Mouse (Mus musculus): ENCODE results near the gene Pdx1.

Gene Pdx1

DNA sequence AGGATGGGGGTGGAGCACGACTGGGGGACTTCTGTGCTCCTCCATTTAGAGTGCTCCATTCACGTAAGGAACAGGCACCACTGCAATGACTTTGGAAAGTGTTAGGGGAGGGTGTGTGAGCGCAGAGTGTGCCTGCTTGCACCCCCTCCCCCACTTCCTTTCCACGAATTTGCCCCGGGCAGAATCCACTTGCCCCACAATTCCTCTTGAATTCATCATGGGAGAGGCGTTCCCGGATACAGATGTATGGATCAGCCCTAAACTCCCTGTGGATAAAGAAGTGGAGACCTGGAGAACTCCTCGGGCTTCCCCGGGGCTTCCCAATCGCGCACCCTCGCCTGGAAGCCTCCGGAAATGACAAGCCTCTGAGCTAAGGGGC, 7.8 kb downstream of the Pdx1 start:
- in situ Hi-C loops (cut with MseI, MboI) = no loop called here

DNA sequence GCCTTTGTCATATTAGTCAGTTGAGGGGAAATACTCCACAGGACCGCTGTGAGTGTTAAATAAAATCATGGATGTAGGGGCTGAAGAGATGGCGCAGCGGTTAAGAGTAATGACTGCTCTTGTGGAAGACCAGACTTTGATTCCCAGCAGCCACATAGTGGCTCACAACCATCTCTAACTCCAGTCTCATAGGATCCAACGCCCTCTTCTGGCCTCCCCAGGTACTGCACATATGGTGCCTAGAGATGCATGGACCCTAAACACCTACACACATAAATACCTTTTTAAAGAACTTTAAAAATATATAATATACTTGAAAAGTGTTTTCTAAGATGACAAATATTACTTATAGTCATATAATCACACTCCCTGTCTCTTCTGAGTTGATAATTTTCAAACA, 14.6 kb downstream of the Pdx1 start:
- in situ Hi-C loops (cut with MseI, MboI) = no loop called here

DNA sequence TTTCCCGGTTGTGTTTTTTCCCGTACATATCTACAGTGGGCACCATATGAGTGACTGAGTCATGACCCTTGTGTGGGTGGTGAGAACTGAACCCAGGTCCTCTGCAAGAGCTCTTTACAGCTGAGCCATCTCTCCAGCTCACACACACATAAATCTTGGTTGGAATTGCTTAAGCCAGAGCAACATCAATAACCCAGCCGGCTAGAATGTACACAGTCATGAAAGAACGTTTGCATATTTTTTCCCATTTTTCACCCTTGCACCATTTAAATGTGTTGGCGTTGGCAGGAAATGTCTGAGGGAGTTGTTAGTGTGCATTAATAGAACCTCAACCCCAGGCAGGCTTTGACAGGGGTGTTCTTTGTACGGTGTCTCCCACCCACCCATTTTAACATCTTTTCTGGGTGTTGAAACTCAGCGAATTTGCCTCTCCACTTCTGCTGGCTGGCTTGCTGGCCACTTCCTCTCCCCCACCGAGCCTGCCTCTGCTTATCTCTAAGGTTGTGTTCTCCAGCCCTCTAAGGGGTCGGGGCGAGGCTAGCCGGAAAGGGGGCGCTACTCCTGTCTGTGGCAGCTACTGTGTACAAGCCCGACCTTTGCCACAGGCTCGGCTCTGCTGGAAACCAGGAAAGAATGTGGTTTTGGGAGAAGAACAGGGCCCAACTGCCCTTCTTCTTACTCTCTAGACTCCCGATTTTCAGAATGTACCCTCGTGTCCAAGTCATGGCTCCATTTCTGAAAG, 22.2 kb downstream of the Pdx1 start:
- in situ Hi-C loops (cut with MseI, MboI) = no loop called here

DNA sequence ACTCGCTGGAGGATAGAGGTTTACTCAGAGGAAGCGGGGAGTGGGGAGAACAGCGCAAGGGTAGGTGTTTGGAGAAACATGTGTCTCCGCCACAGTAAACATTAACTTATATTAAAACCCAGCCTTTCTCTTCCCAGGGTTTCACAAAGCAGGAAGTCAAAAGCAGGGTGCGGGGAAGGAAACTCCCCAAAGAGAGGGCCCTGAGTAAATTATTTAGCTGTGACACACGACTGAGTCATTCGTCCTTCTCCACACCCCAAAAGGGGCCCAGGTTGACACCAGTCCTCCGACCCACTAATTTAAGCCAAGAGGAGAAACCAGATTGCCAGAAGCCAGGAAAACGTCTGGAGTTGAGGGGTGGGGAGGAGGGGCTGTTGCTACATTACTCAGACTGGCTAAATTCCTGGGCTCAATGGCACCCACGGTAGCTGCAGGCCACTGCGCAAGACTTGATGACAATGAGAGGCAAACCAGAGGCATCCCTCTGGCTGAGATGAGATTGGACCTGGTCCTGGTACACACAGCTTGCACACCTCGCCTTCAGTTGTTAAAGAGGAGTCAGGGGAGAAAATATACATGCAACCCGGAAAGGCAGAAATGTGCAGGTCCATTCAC, 22.9 kb downstream of the Pdx1 start:
- in situ Hi-C loops (cut with MseI, MboI) = no loop called here

DNA sequence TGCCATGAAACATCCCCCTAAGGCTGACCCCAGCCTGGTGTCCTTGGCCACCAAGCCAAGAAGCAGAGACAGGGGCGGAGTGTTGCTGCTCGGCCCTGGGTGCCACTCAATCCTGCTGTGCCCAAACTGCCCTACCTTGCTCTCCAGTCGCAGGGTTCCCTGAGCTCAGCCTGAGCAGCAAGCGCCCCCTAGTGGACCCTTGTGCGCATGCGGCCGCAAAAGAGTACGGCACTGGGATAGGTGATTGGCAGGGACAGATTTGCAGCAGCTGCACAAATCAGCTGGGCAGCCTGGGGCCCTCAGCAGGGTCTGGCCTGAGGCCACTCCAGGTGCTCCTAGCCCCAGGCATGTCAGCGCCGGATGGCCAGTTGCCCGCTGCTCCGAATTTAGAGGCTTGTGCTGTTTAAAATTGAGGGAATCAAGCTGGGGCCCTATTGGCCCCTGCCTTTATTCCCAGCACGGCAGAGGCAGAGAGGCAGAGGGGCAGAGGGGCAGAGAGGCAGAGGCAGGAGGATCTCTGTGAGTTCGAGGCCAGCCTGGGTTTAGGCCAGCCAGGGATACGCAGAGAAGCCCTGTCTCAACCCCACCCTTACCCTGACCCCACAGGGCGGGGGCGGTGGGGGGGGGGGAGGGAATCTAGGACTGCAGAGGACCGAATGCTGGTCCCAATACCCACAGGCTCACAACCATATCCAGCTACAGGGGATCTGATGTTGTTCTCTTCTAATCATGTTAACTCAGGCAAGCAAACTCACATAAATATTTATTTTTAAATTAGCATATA, 23.6 kb downstream of the Pdx1 start:
- in situ Hi-C loops (cut with MseI, MboI) = no loop called here

DNA sequence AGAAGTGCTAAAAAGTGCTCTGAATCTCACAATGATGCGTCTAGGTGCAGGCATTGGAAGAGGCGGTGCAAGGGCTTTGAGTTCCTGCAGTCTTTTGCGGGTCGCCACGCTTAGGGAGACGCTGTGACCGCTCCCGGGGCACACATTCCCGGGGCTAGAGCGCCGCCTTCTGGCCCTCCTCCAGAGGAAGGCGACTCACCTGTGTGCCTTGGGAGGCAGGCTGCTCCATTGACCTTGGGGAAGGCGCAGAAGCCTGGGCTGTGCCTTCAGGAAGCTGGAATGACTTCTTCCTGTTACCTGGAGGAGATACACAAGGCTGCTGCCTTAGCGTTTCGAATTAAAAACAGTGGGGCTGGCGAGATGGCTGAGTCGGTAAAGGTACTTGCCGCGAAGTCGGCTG, 24.4 kb downstream of the Pdx1 start:
- in situ Hi-C loops (cut with MseI, MboI) = no loop called here

DNA sequence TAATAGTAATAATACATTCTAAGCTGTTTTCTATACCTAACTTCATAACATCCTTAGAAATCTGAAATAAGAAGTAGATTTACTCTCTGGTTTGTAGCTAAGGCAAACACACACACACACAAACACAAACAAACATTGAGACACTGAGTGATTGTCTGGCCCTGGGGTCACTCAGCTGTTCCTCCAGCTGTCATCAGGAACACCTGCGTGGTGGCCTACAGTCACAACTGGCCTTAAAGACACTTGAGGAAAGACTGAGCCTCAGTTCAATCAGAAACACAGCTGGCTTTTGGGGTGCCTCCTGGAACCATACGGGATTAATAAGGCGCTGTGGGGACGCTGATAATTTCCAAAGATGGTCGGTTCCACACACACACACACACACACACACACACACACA, 27.5 kb downstream of the Pdx1 start:
- in situ Hi-C loops (cut with MseI, MboI) = no loop called here

DNA sequence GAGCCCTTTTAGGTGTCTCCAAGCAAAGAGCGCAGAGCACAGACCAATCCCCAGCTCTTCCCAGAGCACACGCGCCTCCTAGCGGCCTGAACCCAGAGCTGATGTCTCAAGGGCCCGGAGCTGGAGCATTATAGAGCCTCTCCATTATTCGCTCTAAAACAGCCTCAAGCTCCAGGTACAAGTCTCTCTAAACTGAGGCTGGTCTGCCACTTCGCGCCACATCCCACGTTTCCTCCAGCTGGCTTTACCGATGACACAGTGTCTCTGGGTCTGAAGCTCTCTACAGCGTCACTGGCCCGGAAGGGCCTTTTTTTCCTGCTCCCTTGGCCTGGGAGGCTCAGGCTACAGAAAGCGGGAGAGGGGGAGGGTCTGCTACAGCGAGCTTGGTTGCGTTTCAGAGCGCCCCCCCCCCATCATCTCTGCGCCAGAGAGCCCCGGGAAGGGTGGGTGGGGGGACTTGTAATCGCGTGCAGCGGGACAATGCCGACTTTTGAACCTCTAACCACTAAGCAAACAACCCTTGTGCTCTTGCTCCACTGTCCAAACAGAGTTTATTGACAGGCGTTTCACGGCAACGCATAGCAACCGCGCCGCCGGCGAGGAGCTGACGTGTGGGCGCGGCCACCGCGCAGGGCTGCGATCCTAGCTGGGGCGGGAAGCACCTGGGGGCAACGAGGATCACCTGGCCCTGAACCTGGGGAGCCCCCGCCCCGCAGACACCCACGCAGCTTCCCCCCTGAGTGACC, 29.7 kb downstream of the Pdx1 start:
- in situ Hi-C loops (cut with MseI, MboI) = no loop called here

DNA sequence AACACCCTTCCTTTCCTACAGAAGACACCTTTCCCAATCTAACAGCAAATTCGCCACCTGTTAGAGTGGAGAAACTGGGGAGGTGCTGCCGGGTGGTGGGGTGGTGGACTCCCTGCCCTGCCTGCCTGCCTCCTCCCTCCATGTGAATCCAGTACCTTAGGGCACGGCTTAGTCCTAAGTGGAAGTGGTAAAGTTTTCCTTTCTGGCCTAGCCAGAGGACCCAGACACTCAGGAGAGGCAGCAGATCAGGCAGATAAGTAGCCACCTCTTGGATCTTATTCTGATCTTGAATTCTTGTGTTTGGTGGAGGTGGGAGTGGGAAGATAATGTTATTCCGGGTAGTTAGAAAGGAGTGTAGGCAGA, 30.2 kb downstream of the Pdx1 start:
- in situ Hi-C loops (cut with MseI, MboI) = loop anchor here (25.0 kb wide), 2 partner anchors 388 to 588 kb away; no protein-coding TSS in a partner anchor

DNA sequence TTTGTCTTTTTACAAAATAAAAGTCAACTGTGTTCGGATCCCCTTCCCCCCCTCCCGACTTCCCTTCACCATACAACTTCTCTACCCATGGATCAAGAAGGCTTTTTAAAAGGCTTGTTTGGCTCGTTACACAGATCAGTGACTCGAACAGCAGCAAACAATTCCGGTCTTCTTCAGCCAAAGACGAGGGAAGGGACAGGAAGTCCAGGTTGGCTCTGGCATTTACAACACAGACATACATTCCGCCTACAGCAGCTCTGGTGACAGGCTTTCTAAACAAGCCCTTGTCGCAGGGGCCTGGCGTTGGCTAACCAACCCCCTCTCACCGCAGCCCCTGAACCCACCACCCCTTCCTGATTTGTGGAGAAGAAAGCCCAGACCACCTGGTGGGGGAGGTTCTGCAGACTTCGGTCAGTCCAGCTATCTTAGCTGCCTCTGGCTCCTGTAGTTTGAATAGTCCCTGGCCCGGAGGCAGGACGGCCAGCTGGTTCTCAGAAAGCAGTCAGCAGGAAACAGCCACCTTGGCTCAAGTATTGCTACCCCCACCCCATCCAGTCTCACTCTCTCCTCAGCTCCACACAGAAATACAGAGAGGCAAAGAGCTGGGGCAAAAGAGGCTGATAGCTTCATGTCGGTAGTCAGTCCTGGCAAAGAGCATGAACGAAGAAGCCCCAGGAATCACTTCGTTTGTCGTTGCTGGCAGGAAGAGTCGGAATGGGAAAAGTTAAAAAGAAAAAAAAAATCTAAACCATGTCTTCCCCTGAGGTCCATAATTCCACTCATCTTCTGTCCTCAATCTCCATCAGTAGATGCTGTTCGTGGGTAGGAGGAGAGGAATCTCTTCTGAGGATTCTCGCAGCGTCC, 31.4 kb downstream of the Pdx1 start:
- in situ Hi-C loops (cut with MseI, MboI) = loop anchor here (25.0 kb wide), 2 partner anchors 389 to 589 kb away; no protein-coding TSS in a partner anchor

DNA sequence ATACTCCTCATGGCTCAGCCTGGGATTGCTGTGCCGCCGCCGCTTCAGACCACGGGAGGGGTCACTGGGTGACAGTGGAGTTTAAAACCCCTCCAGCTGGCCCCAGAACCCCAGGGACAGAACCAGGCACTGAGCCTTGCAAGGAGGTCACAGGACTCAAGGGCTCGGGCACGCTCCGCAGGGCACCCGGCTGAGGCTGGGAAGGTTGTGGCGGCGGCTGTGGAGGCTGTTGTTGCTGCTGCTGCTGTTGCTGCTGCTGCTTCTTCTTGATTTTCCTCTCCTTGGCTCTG, 32.0 kb downstream of the Pdx1 start:
- in situ Hi-C loops (cut with MseI, MboI) = loop anchor here (25.0 kb wide), 2 partner anchors 389 to 589 kb away; no protein-coding TSS in a partner anchor

DNA sequence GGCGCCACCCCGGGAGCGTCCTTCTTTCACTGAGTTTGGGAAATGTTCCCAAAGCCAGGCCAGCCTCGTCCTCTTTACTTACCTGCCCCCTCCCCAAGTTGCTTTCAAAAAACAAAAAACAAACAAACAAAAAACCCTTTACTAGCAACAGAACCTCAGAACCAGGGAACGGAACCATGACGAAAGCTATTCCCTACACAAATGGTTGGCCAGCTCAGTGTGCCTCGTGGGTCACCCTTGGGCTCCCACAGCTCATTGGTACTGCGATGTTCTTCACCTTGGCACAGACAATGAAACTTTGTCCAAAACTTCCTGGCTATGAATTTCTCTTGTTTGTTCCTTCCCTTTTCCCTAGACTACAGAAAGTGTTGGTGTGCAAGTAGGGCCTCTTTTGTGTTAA, 32.4 kb downstream of the Pdx1 start:
- in situ Hi-C loops (cut with MseI, MboI) = loop anchor here (25.0 kb wide), 2 partner anchors 390 to 590 kb away; no protein-coding TSS in a partner anchor

DNA sequence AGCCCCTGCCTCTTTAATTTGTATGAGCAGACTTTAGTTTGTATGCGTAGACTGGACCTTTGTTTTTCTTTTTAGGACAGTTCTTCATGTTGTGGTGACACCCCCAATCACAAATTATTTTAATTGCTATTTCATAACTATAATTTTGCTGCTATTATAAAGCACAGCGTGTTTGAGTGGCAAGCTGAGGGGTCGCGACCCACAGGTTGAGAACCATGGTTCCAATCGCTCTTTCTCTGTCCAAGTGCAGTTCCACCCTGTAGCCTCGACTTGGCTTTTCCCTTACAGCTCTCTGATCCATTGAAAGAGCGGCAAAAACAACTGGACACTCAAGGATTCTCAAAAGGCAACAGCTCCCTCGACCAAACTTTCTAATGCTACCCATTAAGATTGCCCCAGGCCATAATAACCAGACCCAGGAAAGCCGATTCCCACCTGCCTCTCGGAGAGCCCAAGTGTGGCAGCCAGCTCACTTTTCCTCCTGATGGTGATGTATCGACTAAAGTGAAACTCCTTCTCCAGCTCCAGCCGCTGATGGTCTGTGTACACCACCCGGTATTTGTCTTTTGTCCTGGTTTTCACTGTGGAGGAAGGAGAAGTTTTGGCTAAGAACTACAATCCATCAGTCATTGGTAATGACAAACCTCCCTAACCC, 33.1 kb downstream of the Pdx1 start:
- in situ Hi-C loops (cut with MseI, MboI) = loop anchor here (25.0 kb wide), 2 partner anchors 391 to 591 kb away; no protein-coding TSS in a partner anchor

DNA sequence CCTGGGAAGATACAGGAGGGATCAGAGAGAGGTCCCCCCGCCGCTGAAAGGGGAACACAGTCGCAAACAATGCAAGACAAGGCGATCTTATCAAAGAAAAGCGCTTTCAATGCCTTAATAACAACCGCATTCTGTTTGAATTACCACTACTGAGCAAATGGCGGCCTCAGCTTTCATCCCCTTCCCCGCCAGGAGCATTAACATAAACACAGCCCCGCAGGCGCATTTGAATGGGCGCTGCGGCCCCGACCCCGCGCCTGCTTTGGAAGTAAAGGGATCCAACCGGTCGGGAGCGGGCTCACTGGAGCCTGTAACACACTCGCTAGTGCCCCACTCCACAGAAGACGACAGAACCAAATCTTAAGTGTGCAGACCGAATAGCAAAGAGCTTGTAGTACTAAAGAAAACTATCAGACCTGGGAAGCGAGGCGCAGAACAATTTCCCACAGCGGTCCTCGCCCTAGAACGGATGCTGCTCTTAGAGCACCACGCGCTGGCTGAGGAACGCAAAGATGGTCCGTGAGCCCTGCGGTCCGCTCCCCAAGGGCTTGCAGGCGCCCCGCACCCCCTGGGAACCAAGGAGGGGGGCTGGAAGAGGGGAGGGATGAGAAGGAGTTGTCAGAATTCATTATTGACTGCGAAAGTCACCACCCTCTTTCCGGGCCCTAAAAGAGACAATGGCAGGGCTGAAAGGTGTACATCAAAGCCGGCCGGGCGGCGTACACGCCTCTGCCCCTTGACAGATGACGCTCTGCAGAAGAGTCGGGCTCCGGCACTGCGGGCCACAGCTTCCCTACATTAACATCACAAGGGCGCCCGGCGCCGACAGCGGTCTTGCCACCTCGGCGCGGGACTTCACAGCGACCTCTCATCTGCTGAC, 34.8 kb downstream of the Pdx1 start:
- in situ Hi-C loops (cut with MseI, MboI) = loop anchor here (25.0 kb wide), 2 partner anchors 392 to 592 kb away; no protein-coding TSS in a partner anchor

DNA sequence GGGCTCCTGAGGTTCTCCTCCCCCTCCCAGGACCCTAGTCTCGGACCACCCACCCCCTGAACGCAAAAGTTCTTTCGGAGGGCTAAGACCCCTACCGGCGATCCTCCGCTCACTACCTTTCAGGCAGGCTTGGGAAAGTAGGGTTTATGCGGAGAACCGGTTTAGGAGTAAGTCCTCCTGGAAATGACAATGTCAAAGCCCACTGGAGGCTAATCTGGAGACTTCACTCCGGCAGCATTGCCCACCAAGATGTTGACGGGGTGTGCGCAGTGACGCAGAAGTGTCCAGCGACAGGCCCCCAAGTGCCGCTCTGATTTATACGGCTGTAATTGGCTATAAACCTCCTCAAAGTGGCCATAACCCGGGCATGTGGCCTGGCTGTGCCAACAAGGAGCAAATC, 35.4 kb downstream of the Pdx1 start:
- in situ Hi-C loops (cut with MseI, MboI) = loop anchor here (25.0 kb wide), 2 partner anchors 393 to 593 kb away; no protein-coding TSS in a partner anchor

DNA sequence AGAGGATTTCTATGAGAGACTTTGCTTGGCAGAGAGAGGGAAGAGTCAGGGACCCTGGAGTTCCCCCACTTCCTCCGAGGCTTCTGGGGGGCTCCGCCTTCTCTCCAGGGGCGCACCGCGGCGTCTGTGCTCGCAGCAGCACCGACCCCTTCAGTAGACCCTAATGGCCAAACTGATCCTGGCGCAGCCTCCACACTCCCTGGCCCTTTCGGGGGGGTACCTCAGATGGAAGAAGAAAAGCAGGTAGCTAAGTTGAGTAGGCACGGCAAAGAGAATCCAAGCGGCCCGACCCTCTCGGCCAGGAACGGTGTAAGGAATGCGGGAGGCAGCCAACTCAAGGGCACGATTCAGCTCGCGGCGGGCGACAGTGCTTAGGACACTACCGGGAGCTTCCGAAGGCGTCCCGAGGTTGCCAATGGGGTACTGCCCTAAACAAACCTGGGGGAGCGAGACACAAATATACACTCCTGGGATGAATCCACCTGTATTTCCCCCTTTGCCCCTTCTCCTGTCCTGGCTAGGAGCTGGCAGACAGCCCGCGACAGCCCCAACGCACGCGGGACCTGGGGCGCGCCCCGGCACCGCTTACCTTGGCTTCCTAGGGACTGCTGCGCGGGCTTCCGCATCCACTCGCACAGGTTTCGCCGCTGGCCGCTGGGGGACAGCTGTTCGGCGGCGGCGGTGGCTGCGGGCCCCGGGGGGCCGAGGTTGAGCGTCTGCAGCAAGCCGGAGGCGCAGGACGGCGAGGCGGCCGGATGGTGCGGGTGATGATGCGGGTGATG, 36.3 kb downstream of the Pdx1 start:
- in situ Hi-C loops (cut with MseI, MboI) = loop anchor here (25.0 kb wide), 2 partner anchors 394 to 594 kb away; no protein-coding TSS in a partner anchor

DNA sequence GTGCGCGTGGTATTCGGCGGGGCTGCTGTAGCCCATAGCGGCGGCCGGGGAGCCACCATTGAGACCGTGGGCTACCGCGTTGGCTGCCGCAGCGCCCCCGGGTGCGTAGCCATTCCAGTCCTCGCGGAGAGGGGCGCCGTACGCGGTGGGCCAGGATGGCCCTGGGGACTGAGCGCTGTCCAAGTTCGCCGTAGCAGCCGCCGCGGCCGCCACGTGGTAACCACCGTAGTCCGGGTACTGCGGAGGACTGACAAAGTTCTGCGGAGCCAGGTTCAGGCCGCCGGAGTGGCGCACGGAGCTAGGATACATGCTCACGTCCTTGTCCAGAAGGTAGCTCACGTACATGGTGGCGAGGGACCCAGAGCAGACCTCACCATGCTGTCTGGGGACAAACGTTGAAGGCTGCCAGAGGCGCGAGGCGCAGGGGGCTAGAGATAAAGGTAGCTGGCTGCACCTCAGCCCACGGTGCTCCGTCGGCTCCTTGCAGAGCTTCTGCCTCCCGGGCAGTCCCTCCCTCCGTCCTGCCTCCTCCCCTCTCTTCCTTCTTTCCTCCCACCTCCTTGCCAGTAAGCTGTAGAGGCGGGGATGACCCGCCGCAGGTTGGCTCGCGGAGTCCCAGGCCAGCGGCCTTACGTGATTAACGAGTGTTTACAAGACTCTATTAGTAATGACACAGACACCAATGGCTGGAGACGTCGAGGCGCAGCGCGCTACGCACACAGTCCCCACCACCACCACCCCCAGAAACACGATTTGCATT, 37.1 kb downstream of the Pdx1 start, which contains the start of gene Cdx2:
Cdx2 (minus strand) TSS at position 633 of the 760 bp plus-strand sequence.
- in situ Hi-C loops (cut with MseI, MboI) = loop anchor here (25.0 kb wide), 2 partner anchors 395 to 595 kb away; no protein-coding TSS in a partner anchor

All from mouse trophoblast stem cell (cell line).